Mouse (Mus musculus) cerebellum, adult 2 months (tissue): ENCODE measurements around the gene Retreg1. TPM values are rescaled to one million over a fixed set of nuclear protein-coding genes. Genes with fewer than 3 reads are reported as not detected.

Experiments used
- DNase-seq, 2 experiments: peaks; one replicate each; pipeline ENCODE4 v3.0.0; 2021
- H3K27ac ChIP-seq: fragments of 200-500 bp; 2 replicates; pipeline ENCODE4 v1.5.1; 2012; ENCODE audit warnings: low read length, control low read depth, inconsistent platforms; ENCODE audit not compliant: insufficient read depth
- H3K27me3 ChIP-seq: fragments of 200-500 bp; 2 replicates; pipeline ENCODE4 v1.6.1; 2012; ENCODE audit warnings: inconsistent platforms, mild to moderate bottlenecking, low read length, moderate library complexity; ENCODE audit not compliant: control insufficient read depth, insufficient read depth
- H3K4me1 ChIP-seq: fragments of 200-500 bp; 2 replicates; pipeline ENCODE4 v1.6.1; 2011; ENCODE audit warnings: low read length; ENCODE audit not compliant: control insufficient read depth, insufficient read depth
- H3K4me3 ChIP-seq: fragments of 200-500 bp; replicated peaks from 2 replicates; pipeline ENCODE3; 2011; ENCODE audit warnings: mild to moderate bottlenecking, low read depth, low read length, control low read depth; ENCODE audit not compliant: insufficient read depth
- CTCF ChIP-seq: fragments of 200-500 bp; IDR thresholded peaks from 2 replicates; pipeline ENCODE4 v1.5.1; 2011; ENCODE audit warnings: low read depth, mild to moderate bottlenecking, control low read depth, low read length, moderate library complexity, borderline replicate concordance; ENCODE audit not compliant: insufficient read depth
- POLR2A ChIP-seq: fragments of 200-500 bp; IDR thresholded peaks from 2 replicates; pipeline ENCODE4 v1.6.1; 2011; ENCODE audit warnings: low read length, control low read depth, borderline replicate concordance; ENCODE audit not compliant: insufficient read depth
- WGBS: fragments of 180-500 bp; shearing (Covaris S2); methylation state at CpG from one replicate; pipeline ENCODE4 v1.1.7; 2018; 5-methylcytosine and 5-hydroxymethylcytosine counted together
- polyA plus RNA-seq: library from polyadenylated mRNA; depleted of rRNA; stranded (reverse); fragments of >200 nt; gene quantifications from 2 replicates; pipeline ENCODE4 v1.2.3, GENCODE M21; 2012

The Retreg1 gene
- polyA plus RNA-seq, 1 experiment: 26.6 TPM

DNA sequence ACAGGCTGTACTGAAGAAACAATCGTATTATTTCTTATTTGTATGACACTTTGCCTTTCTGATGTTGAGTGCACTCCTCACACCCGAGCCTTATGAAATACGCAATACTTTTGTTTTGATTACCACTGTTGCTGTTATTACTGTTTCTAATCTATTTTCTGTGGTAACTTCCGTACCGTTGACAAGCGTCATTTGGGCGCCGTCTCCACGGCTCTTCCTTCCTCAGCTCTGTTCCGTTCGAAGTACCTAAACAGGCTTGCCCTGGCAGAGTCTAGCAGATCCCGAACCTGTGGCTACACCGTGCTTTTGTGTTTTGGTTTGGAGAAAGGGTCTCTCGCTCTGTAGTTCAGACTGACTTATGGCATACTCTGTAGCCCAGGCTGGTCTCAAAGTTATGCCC is 84.1 kb downstream of the Retreg1 start:
- Histone ChIP-seq H3K27ac (no peak overlapping the region), H3K27me3 (no peaks in the 10 kb centered on the region), H3K4me1 (peaks cover 2% of the 10 kb centered on the region), H3K4me3 (no peak overlapping the region)
- WGBS: 97% methylated on average over 14 of the region's 14 CpGs
- TF ChIP-seq POLR2A (no peak), CTCF (no peak)
- DNase-seq: no peak

DNA sequence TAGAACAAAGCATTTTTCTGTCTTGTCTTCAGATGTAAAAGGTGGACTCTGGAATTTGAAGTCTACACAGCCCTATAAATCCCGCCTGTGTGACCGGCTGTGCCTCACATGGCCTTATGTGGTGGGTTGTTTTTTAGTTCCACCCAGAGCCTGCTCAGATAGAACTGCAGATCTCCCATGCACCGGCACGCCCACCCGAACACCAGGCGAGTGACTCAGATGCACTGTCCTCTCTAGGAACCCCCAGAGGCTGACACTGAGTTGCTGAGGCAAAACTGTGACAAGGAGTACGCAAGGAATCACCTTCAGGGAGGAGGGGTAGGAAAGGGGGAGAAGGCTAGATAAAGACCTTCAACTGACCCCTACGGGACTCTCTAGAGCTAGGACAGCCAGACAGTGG is 85.0 kb downstream of the Retreg1 start:
- WGBS: 94% methylated on average over 8 of the region's 8 CpGs
- Histone ChIP-seq H3K27ac (no peak overlapping the region), H3K4me3 (no peak overlapping the region), H3K4me1 (peaks cover 3% of the 10 kb centered on the region), H3K27me3 (no peaks in the 10 kb centered on the region)
- TF ChIP-seq POLR2A (no peak), CTCF (no peak)
- no peak for DNase-seq

DNA sequence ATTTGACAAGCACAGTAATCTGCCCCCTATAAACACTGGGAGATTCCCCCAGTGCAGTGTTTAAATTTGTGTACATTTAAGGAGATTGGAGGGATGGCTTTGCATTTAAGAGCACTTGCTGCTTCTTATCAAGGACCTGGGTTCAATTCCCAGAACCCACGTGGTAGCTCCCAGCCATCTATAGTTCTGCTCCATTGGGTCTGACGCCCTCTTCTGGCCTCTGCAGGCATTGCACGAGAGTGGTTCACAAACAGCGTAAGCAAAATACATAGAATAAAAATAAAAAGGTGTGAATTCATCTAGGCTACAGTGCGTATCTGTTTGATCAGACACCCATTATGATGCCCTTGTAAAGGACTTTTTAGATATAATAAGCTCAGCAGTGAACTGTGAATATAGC is 85.9 kb downstream of the Retreg1 start:
- WGBS: 74% methylated on average over 5 of the region's 5 CpGs
- TF ChIP-seq CTCF (peak; percentile 25; the same call in 1 of the 2 replicates), POLR2A (no peak)
- Histone ChIP-seq H3K27me3 (no peaks in the 10 kb centered on the region), H3K4me3 (no peak overlapping the region), H3K4me1 (peaks cover 11% of the 10 kb centered on the region), H3K27ac (no peak overlapping the region)
- DNase-seq: no peak

DNA sequence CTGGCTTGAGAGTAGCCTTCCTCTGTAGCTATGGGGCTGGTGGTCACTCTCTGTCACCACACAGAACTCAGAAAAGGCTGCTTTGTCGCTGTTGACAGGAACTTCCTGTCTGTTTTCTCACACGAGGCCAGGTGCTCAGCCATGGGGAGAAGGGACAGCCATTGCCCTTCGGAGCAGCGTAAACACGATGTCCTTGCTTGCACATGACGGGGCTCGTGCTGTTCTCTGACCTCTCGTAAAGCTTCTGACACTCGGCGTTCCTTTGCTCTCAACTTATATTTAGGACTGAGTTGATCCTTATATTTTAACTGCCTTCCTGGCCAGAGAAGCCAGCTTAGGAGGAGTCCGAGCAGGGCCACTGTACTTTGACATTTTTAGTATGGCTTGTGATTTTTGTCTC is 86.5 kb downstream of the Retreg1 start:
- Histone ChIP-seq H3K4me3 (no peak overlapping the region), H3K27ac (no peak overlapping the region), H3K4me1 (peaks cover 13% of the 10 kb centered on the region), H3K27me3 (no peaks in the 10 kb centered on the region)
- WGBS: 85% methylated on average over 11 of the region's 11 CpGs
- DNase-seq: no peak
- no peak for TF ChIP-seq CTCF
- TF ChIP-seq POLR2A: no peak

DNA sequence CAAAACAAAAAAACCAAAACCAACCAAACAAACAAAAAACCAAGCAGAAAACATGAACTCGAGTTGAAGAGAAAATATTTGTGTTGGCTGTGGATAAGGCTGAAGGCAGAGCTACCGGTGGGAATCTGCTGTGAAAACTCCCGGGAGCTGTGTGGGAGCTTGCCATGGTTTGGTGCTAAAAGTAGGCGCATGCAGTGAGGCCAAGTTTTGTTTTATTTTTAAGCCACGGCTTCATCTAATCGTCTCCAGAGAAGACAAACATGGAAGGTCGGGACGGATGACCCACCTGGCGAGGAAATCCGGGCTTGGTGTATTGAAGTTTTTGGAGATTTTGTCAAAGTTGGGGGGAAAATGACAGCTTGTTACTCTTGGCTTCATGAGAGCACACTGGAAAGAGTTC is 87.0 kb downstream of the Retreg1 start:
- DNase-seq: no peak
- no peak for TF ChIP-seq CTCF
- TF ChIP-seq POLR2A: no peak
- Histone ChIP-seq H3K4me3 (no peak overlapping the region), H3K27ac (no peak overlapping the region), H3K27me3 (no peaks in the 10 kb centered on the region), H3K4me1 (peaks cover 13% of the 10 kb centered on the region)
- 48% methylated on average over 10 of the region's 10 CpGs for WGBS

DNA sequence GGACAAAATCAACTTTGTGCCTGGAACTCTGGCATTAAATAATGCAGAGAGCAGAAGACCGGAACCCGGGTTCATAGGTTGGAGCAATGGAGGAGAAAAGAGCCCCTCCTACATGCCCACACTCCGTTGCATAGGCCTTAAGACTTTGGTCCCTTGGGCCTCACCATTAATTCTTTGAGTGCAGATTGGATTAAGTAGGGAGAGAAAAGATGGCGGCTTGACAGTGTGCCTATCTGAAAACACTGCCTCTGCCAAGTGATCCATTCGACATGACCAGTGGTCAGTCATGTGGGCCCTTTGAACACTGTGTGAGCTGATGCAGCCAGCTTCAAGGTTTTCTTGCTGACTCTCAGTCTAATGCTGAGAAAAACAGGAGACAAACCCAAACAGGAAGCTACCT is 87.7 kb downstream of the Retreg1 start:
- H3K27ac ChIP-seq: no peak overlapping the region
- WGBS: 89% methylated on average over 5 of the region's 5 CpGs

DNA sequence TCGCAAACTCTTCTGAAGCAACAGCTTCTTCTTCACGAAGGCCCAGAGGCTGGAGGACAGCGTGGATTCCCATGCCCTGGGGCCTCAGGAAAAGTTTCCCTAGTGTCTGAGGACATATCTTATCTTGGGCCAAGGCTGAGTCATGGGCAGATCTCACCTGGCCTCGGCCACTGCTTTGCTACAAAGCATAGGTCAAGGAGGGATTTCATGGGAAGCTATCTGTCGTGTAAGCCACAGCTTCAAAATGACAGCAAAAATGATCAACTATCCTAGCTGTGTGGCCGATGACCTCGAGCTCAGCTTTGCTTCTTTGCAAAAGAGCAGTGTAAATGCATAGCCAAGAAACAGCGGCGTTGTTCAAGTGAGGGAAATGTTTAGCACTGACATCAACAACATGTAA is 89.5 kb downstream of the Retreg1 start:
- DNase-seq: no peak
- Histone ChIP-seq H3K4me1 (peaks cover 13% of the 10 kb centered on the region), H3K27me3 (no peaks in the 10 kb centered on the region), H3K4me3 (no peak overlapping the region), H3K27ac (no peak overlapping the region)
- TF ChIP-seq POLR2A: no peak
- no peak for TF ChIP-seq CTCF
- WGBS: 86% methylated on average over 9 of the region's 9 CpGs

More for the DNA sequence above, 87.7 kb downstream of the Retreg1 start:
- no peak for DNase-seq
- H3K27me3 ChIP-seq: no peaks in the 10 kb centered on the region
- peaks cover 13% of the 10 kb centered on the region for H3K4me1 ChIP-seq
- TF ChIP-seq POLR2A: no peak
- TF ChIP-seq CTCF: no peak
- no peak overlapping the region for H3K4me3 ChIP-seq

DNA sequence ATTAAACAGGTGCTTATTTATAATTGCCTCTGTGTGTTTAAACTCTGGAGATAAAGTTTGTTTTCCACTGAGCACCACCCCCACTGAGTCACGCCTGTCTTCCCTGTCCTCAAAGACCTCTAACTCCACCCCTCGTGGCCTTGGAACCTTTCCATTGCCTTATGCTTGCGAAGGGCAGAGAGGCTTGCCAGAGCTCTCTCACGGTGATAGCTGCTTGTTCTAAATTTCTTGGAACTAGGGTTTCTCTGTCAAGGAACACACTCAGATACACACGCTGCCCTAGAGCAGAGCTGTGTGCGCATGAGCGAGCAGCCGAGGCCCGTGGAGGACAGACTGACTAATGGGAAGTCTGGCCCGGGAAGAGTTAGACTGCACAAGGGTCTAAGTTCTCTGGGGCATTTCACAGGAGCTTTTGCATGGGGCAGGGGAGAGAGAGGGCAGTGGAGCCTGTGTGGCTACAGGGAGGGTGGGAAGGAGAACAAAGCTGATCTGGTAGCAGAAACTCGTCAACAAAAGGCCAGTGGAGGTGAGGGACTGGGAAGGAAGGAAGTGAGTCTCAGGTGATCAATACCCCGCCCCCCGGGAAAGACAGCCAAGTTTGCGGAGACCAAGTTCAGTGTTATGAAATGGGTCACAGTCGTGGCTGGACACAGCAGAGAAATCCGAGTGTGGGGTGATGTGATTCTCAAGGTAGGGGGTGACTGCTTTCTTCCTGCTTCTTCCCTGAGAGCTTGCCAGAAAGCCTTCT is 90.1 kb downstream of the Retreg1 start:
- H3K4me3 ChIP-seq: no peak overlapping the region
- peak; percentile 25 to 53 for DNase-seq
- TF ChIP-seq POLR2A: no peak
- no peak for TF ChIP-seq CTCF
- 19% methylated on average over 16 of the region's 16 CpGs for WGBS
- H3K27me3 ChIP-seq: no peaks in the 10 kb centered on the region
- no peak overlapping the region for H3K27ac ChIP-seq
- H3K4me1 ChIP-seq: peaks cover 13% of the 10 kb centered on the region
